Mouse (Mus musculus) intestine, postnatal 0 days (tissue): ENCODE results near the gene Ggnbp2. TPM values are rescaled to one million over a fixed set of nuclear protein-coding genes. Genes with fewer than 3 reads are reported as not detected.
A peak's percentile ranks its signal among the peaks of the same experiment; 100 is the strongest.

Source experiments
- ATAC-seq: fragments of 200-750 bp; cut with Nextera tagmentation; 2 replicates; pipeline ENCODE4 v1.8.0; 2017; ENCODE audit warnings: mild to moderate bottlenecking, moderate TSS enrichment, moderate library complexity
- H3K27ac ChIP-seq: fragments of 300-500 bp; sonication (generic); 2 replicates; pipeline ENCODE4 v1.5.1; 2014; ENCODE audit warnings: mild to moderate bottlenecking, low read depth, low read length, moderate library complexity
- H3K27me3 ChIP-seq: fragments of 300-500 bp; sonication (generic); replicated peaks from 2 replicates; pipeline ENCODE4 v1.6.1; 2014; ENCODE audit warnings: low read length, mixed read lengths; ENCODE audit not compliant: control insufficient read depth, insufficient read depth
- H3K36me3 ChIP-seq: fragments of 300-500 bp; sonication (generic); 2 replicates; pipeline ENCODE4 v1.6.1; 2014; ENCODE audit warnings: mild to moderate bottlenecking, moderate library complexity; ENCODE audit not compliant: control insufficient read depth, insufficient read depth
- H3K4me1 ChIP-seq: fragments of 300-500 bp; sonication (generic); replicated peaks from 2 replicates; pipeline ENCODE4 v1.6.1; 2014; ENCODE audit warnings: antibody characterized with exemption, low read length, mixed read lengths; ENCODE audit not compliant: control insufficient read depth, insufficient read depth
- H3K4me2 ChIP-seq: fragments of 300-500 bp; sonication (generic); replicated peaks from 2 replicates; pipeline ENCODE4 v1.6.1; 2014; ENCODE audit warnings: low read depth, mild to moderate bottlenecking, moderate library complexity
- H3K4me3 ChIP-seq: fragments of 300-500 bp; sonication (generic); 2 replicates; pipeline ENCODE4 v1.5.1; 2014; ENCODE audit warnings: low read depth, low read length
- H3K9ac ChIP-seq: fragments of 300-500 bp; sonication (generic); 2 replicates; pipeline ENCODE4 v1.6.1; 2014; ENCODE audit warnings: mild to moderate bottlenecking, low read depth, low read length
- H3K9me3 ChIP-seq: fragments of 300-500 bp; sonication (generic); 2 replicates; pipeline ENCODE4 v1.6.1; 2016; ENCODE audit warnings: mixed run types; ENCODE audit not compliant: control insufficient read depth
- CTCF ChIP-seq: sonication (generic); IDR thresholded peaks from 2 replicates; pipeline ENCODE4 v1.5.1; 2016; ENCODE audit warnings: low read depth, mild to moderate bottlenecking, control low read depth, antibody characterized with exemption, moderate library complexity
- WGBS: fragments of 180-500 bp; shearing (Covaris S2); extraction: QIAGEN DNeasy Blood & Tissue Kit; methylation state at CpG from one replicate; pipeline ENCODE4 v1.1.7; 2014; 5-methylcytosine and 5-hydroxymethylcytosine counted together
- polyA plus RNA-seq: library from polyadenylated mRNA; unstranded; fragments of >200 nt; fragmentation: Nextera tagmentation; extraction: Ambion mirVana; gene quantifications from 2 replicates; pipeline ENCODE4 v1.2.1, GENCODE M21; 2015

The Ggnbp2 gene
- polyA plus RNA-seq, result 75.0 and 89.9 TPM in 2 replicates

DNA sequence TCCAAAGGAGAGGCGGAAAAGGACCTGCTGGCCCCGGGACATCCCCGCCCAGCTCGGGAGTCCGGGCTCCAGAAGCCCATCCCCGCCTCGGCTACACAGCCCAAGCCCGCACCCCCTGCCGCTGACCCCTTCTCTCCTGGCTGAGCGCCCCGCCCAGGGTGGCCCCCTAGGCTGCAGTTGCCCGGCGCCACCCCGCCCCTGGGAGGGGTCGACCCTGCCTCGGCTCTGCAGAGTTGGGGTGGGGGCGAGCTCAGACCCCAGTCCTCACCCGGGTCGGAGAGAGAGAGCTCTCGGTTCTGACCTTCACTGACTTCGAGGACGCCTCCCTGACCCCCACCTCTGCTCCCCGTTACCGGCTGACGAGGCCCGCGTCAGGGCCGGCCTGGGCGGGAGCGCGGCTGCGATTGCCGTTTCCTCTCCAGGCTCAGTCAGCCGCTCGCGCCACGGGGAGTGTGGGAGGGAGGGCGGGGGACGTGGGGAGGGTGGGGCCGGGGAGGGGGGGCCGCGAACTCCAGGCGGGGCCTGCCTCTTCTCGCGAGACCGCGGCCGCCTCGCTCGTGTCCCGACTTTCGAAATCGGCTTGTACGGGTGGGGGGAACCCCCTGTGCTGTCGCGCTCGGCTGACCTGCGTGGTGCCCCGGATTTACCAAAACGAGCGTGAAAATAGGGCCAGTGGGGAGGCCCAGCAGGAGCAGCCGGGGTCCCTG lies at the start of gene Ggnbp2:
Ggnbp2 (minus strand) TSS at position 481 of the 707 bp plus-strand sequence.
- Histone ChIP-seq H3K27ac (peak within 1 kb of the TSS; percentile 100), H3K27me3 (no peaks in the 10 kb centered on the region), H3K4me1 (no peaks in the 10 kb centered on the region), H3K4me3 (peak within 1 kb of the TSS; percentile 68), H3K4me2 (peak within 1 kb of the TSS; percentile 72), H3K9me3 (no peaks in the 10 kb centered on the region), H3K9ac (peak within 1 kb of the TSS; percentile 87), H3K36me3 (no peaks in the 10 kb centered on the region)
- under 1% methylated on average over 44 of the region's 62 CpGs for WGBS
- ATAC-seq, result peak; percentile 87
- TF ChIP-seq CTCF, result no peak

GRCm38 (mm10) chr11:84919951-84920350 lies 49.3 kb upstream of the Ggnbp2 start:
- Histone ChIP-seq H3K4me3 (no peak overlapping the region), H3K4me2 (no peak overlapping the region), H3K36me3 (no peaks in the 10 kb centered on the region), H3K27me3 (no peaks in the 10 kb centered on the region), H3K9me3 (no peaks in the 10 kb centered on the region), H3K9ac (no peak overlapping the region), H3K27ac (no peak overlapping the region), H3K4me1 (peaks cover 3% of the 10 kb centered on the region; the same call in 1 of the 2 replicates)
- TF ChIP-seq CTCF, result no peak
- 64% methylated on average over 7 of the region's 7 CpGs for WGBS
- ATAC-seq, result no peak

DNA sequence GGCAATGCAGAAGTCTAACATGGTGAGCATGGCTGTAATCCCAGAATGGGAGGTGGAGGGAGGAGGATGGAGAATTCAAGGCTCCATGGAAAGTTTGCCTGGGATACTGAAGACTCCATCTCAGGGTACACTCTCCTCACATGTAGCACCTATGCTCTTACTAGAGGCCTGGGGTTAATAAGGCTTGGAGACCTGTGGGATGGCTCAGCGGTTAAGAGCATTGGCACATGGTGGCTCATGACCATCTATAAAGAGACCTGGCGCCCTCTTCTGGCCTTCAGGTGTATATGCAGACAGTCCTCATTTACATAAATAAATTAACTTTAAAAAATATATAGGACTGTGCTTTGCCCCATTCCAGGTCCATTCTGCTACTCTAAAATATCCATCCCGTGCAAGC lies 48.7 kb upstream of the Ggnbp2 start:
- no peak overlapping the region for H3K9ac ChIP-seq
- H3K27ac ChIP-seq, result no peak overlapping the region
- 0 out of 2 replicates have a peak, but pooled peaks cover 3% of the 10 kb centered on the region for H3K36me3 ChIP-seq
- no peaks in the 10 kb centered on the region for H3K27me3 ChIP-seq
- no peaks in the 10 kb centered on the region for H3K9me3 ChIP-seq
- no peak overlapping the region for H3K4me3 ChIP-seq
- no peak overlapping the region for H3K4me2 ChIP-seq
- H3K4me1 ChIP-seq, result peaks cover 3% of the 10 kb centered on the region; the same call in 1 of the 2 replicates
- 33% methylated on average over 3 of the region's 3 CpGs for WGBS
- peak; percentile 68 for TF ChIP-seq CTCF
- no peak for ATAC-seq

DNA sequence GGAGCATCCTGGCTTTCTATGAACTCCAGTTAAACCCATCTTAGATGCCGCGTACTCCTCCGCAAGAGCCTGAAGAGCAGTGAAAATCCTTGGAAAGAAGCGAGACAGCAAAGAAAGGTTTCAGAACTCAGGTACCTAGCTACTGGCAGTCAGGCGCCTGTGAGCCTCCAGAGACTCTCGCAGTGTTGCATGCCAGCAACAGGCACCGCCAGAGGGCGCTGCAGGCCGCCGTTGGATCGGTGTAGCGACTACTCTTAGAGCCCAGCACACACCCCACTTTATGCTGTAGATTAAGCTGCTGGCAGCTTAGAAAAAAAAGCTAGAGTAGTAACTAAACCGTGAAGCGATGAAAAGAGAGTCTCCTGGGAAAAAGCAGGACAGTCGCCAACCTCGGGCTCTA lies 47.8 kb upstream of the Ggnbp2 start:
- Histone ChIP-seq H3K27ac (no peak overlapping the region), H3K27me3 (no peaks in the 10 kb centered on the region), H3K9ac (no peak overlapping the region), H3K4me2 (peak overlapping the region; percentile 43), H3K9me3 (no peaks in the 10 kb centered on the region), H3K4me3 (no peak overlapping the region), H3K4me1 (peaks cover 3% of the 10 kb centered on the region; the same call in 1 of the 2 replicates), H3K36me3 (peaks cover 9% of the 10 kb centered on the region; the same call in 1 of the 2 replicates)
- peak; percentile 95 for TF ChIP-seq CTCF
- peak; percentile 67; the same call in 1 of the 2 replicates for ATAC-seq
- WGBS, result 5% methylated on average over 16 of the region's 16 CpGs

DNA sequence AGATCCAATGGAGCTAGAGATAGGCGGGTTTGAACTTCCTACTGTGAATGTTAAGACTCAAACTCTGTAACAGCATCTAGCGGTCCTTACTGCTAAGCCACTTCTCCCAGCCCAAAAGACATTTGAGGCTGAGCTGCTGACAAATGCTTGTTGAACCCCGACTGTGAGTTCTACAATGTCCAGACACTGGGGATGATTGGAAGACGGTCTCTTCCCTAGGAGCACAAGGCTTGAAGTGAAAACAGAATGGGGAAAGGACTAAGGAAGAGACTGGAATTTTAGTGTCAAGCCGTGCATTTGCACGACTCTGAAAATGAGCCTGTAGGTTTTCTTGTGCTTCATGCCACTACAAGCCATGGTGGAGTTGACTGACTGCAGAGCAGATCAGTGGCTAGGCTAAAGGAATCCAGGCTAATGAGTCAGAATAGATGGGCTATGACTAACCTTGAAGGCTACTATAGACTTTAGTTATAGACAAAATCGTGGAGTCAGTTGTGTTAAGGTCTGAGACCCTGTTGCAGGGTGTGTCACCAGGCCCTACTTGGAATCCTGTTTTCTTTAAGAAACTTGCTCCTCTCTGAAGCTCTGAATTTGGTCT lies 46.2 kb upstream of the Ggnbp2 start:
- Histone ChIP-seq H3K27ac (no peak overlapping the region), H3K9ac (no peak overlapping the region), H3K27me3 (no peaks in the 10 kb centered on the region), H3K4me1 (peaks cover 3% of the 10 kb centered on the region; the same call in 1 of the 2 replicates), H3K4me3 (peak overlapping the region; percentile 89), H3K4me2 (peak overlapping the region; percentile 79), H3K36me3 (peaks cover 20% of the 10 kb centered on the region; the same call in 1 of the 2 replicates), H3K9me3 (no peaks in the 10 kb centered on the region)
- ATAC-seq, result no peak
- WGBS, result 63% methylated on average over 7 of the region's 7 CpGs
- no peak for TF ChIP-seq CTCF

DNA sequence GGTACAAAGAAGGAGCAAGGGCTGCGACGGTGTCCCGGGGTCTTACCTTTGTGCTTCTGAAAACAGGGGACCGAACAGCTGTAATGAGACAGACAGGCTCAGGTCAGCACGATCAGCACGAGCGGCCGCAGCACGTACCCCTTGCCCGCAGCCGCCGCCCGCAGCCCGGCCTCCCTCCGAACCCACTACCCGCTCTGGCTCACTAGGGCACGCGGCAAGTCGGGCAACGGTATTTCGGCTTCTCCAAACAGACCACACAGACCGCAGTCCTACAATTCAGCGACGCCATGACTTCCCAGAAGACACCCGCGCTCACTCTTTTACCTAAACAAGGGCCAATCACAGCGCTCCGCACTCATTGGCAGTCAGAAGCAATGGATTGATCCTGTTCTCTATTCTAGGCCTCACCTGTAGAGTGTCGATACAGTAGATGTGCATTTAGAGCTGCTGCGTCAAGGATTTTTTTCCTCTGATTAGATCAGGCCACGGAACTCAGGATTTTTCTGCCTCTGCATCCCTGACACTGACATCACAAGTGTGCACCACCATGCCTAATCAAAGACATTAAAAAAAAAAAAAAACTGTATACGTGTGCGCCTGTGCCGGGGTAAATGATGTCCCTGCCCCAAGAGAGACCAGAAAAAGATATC lies 45.6 kb upstream of the Ggnbp2 start, which contains the start of gene Znhit3:
Znhit3 (minus strand) TSS at position 314 of the 650 bp plus-strand sequence.
- peak; percentile 7; the same call in 1 of the 2 replicates for TF ChIP-seq CTCF
- no peaks in the 10 kb centered on the region for H3K9me3 ChIP-seq
- WGBS, result 4% methylated on average over 34 of the region's 34 CpGs
- H3K36me3 ChIP-seq, result peaks cover 26% of the 10 kb centered on the region; the same call in 1 of the 2 replicates
- peak; percentile 87 for ATAC-seq
- H3K4me2 ChIP-seq, result peak within 1 kb of the TSS; percentile 79
- no peak within 1 kb of the TSS for H3K27ac ChIP-seq
- no peaks in the 10 kb centered on the region for H3K27me3 ChIP-seq
- peak within 1 kb of the TSS; percentile 89 for H3K4me3 ChIP-seq
- H3K9ac ChIP-seq, result peak within 1 kb of the TSS; percentile 80
- H3K4me1 ChIP-seq, result peaks cover 3% of the 10 kb centered on the region; the same call in 1 of the 2 replicates
